Mouse (Mus musculus): ENCODE data around the gene Csrp3. TPM values are rescaled to one million over a fixed set of nuclear protein-coding genes. Genes with fewer than 3 reads are reported as not detected.

Csrp3 gene
- not detected for polyA plus RNA-seq (2017; shearing (Covaris generic))

GRCm38 (mm10) chr7:48847820-48848650, at the start of gene Csrp3:
Gene Csrp3, minus strand, starts transcription at chr7:48848033.

GRCm38 (mm10) chr7:48881486-48881885, 33.7 kb upstream of the Csrp3 start, which contains the start of gene E2f8:
Gene E2f8, minus strand, starts transcription at chr7:48881596.

GRCm38 (mm10) chr7:48788851-48789572, 58.8 kb downstream of the Csrp3 start, which contains the start of gene Zdhhc13:
Gene Zdhhc13, plus strand, starts transcription at chr7:48789003.

Other genes starting within 250 kb of the Csrp3 start
- gene Mrgprb3, start 204.2 kb downstream of the Csrp3 start, polyA plus RNA-seq (2017; shearing (Covaris generic)), result not detected
- gene Zdhhc13, start 59.0 kb downstream of the Csrp3 start, polyA plus RNA-seq (2017; shearing (Covaris generic)), result 29.3 TPM
- 2.4 TPM for gene E2f8, start 33.6 kb upstream of the Csrp3 start, polyA plus RNA-seq (2017; shearing (Covaris generic))
- gene Nav2, start 60.7 kb upstream of the Csrp3 start, polyA plus RNA-seq (2017; shearing (Covaris generic)), result 14.6 TPM

Data from CD4-positive, CD25-positive, alpha-beta regulatory T cell, adult 9 weeks (primary cell).